Mouse (Mus musculus) hindbrain, embryonic 15.5 days (tissue): Measurements from ENCODE around the gene Sh3rf1. TPM values are rescaled to one million over a fixed set of nuclear protein-coding genes. Genes with fewer than 3 reads are reported as not detected.

ENCODE experiments used
- ATAC-seq: fragments of 200-750 bp; cut with Nextera tagmentation; 2 replicates; pipeline ENCODE4 v1.8.0; 2017; ENCODE audit warnings: low read depth, moderate number of reproducible peaks, moderate TSS enrichment; ENCODE audit not compliant: low FRiP score
- H3K27ac ChIP-seq: fragments of 300-500 bp; sonication (generic); replicated peaks from 2 replicates; pipeline ENCODE4 v1.5.1; 2015; ENCODE audit warnings: mild to moderate bottlenecking, inconsistent platforms
- H3K27me3 ChIP-seq: fragments of 300-500 bp; sonication (generic); 2 replicates; pipeline ENCODE4 v1.6.1; 2015; ENCODE audit warnings: control low read depth, inconsistent platforms
- H3K36me3 ChIP-seq: fragments of 300-500 bp; sonication (generic); 2 replicates; pipeline ENCODE4 v1.6.1; 2015; ENCODE audit warnings: control low read depth, inconsistent platforms
- H3K4me1 ChIP-seq: fragments of 300-500 bp; sonication (generic); replicated peaks from 2 replicates; pipeline ENCODE4 v1.6.1; 2015; ENCODE audit warnings: control low read depth, inconsistent platforms
- H3K4me2 ChIP-seq: fragments of 300-500 bp; sonication (generic); 2 replicates; pipeline ENCODE4 v1.6.1; 2015; ENCODE audit warnings: moderate library complexity, mild to moderate bottlenecking, inconsistent platforms
- H3K4me3 ChIP-seq: fragments of 300-500 bp; sonication (generic); 2 replicates; pipeline ENCODE4 v1.5.1; 2015; ENCODE audit warnings: mild to moderate bottlenecking, inconsistent platforms
- H3K9ac ChIP-seq: fragments of 300-500 bp; sonication (generic); 2 replicates; pipeline ENCODE4 v1.6.1; 2015; ENCODE audit warnings: inconsistent platforms
- H3K9me3 ChIP-seq: fragments of 300-500 bp; sonication (generic); 2 replicates; pipeline ENCODE4 v1.6.1; 2016; ENCODE audit warnings: control low read depth, inconsistent platforms
- WGBS: fragments of 180-500 bp; shearing (Covaris S2); methylation state at CpG from one replicate; pipeline ENCODE4 v1.1.7; 2015; 5-methylcytosine and 5-hydroxymethylcytosine counted together
- polyA plus RNA-seq: library from polyadenylated mRNA; unstranded; fragments of >200 nt; fragmentation: Nextera tagmentation; extraction: Ambion mirVana; gene quantifications from 2 replicates; pipeline ENCODE4 v1.2.1, GENCODE M21; 2015

Sh3rf1 gene
- polyA plus RNA-seq, 1 experiment from 2014 or later = 28.0 TPM

GRCm38 (mm10) chr8:61282303-61283168 lies 58.9 kb downstream of the Sh3rf1 start:
- Histone ChIP-seq H3K36me3 (no peaks in the 10 kb centered on the region), H3K4me1 (peaks cover 29% of the 10 kb centered on the region), H3K4me2 (no peak overlapping the region), H3K27me3 (no peaks in the 10 kb centered on the region), H3K9ac (no peak overlapping the region), H3K27ac (no peak overlapping the region), H3K9me3 (no peaks in the 10 kb centered on the region), H3K4me3 (no peak overlapping the region)
- WGBS = 42% methylated on average over 10 of the region's 10 CpGs
- ATAC-seq = no peak

- Histone ChIP-seq H3K27me3 (no peaks in the 10 kb centered on the region), H3K4me3 (no peak overlapping the region), H3K36me3 (no peaks in the 10 kb centered on the region), H3K4me1 (peaks cover 30% of the 10 kb centered on the region), H3K9ac (no peak overlapping the region), H3K4me2 (no peak overlapping the region), H3K27ac (0 out of 2 replicates have a peak overlapping the region, but pooled peaks have one; percentile 11), H3K9me3 (no peaks in the 10 kb centered on the region)
- ATAC-seq = 0 out of 2 replicates have a peak, but pooled peaks have one; percentile 33
- WGBS = 17% methylated on average over 12 of the region's 12 CpGs
Measured at GRCm38 (mm10) chr8:61283169-61284081, 59.8 kb downstream of the Sh3rf1 start.

GRCm38 (mm10) chr8:61285896-61286295 lies 62.2 kb downstream of the Sh3rf1 start:
- WGBS = 78% methylated on average over 7 of the region's 7 CpGs
- H3K4me1 ChIP-seq = peaks cover 36% of the 10 kb centered on the region

GRCm38 (mm10) chr8:61286394-61286793 lies 62.7 kb downstream of the Sh3rf1 start:
- Histone ChIP-seq H3K27ac (no peak overlapping the region), H3K27me3 (no peaks in the 10 kb centered on the region), H3K9ac (no peak overlapping the region), H3K4me3 (no peak overlapping the region), H3K9me3 (no peaks in the 10 kb centered on the region), H3K4me1 (peaks cover 35% of the 10 kb centered on the region), H3K36me3 (no peaks in the 10 kb centered on the region), H3K4me2 (no peak overlapping the region)
- no peak for ATAC-seq
- 84% methylated on average over 7 of the region's 7 CpGs for WGBS

More at GRCm38 (mm10) chr8:61285896-61286295, 62.2 kb downstream of the Sh3rf1 start:
- no peak overlapping the region for H3K9ac ChIP-seq
- H3K4me3 ChIP-seq = no peak overlapping the region
- H3K9me3 ChIP-seq = no peaks in the 10 kb centered on the region
- no peak overlapping the region for H3K4me2 ChIP-seq
- ATAC-seq = no peak
- H3K27ac ChIP-seq = no peak overlapping the region
- no peaks in the 10 kb centered on the region for H3K36me3 ChIP-seq
- H3K27me3 ChIP-seq = no peaks in the 10 kb centered on the region

GRCm38 (mm10) chr8:61286795-61287385 lies 63.2 kb downstream of the Sh3rf1 start:
- ATAC-seq = no peak
- no peak overlapping the region for H3K4me3 ChIP-seq
- H3K4me1 ChIP-seq = peaks cover 31% of the 10 kb centered on the region
- no peak overlapping the region for H3K9ac ChIP-seq
- H3K4me2 ChIP-seq = no peak overlapping the region
- H3K27me3 ChIP-seq = no peaks in the 10 kb centered on the region
- H3K27ac ChIP-seq = no peak overlapping the region
- WGBS = 75% methylated on average over 14 of the region's 14 CpGs
- H3K36me3 ChIP-seq = no peaks in the 10 kb centered on the region
- no peaks in the 10 kb centered on the region for H3K9me3 ChIP-seq

GRCm38 (mm10) chr8:61288006-61288566 lies 64.4 kb downstream of the Sh3rf1 start:
- peak overlapping the region; percentile 16; the same call in 1 of the 2 replicates for H3K27ac ChIP-seq
- H3K36me3 ChIP-seq = no peaks in the 10 kb centered on the region
- no peak overlapping the region for H3K9ac ChIP-seq
- H3K4me2 ChIP-seq = no peak overlapping the region
- H3K27me3 ChIP-seq = no peaks in the 10 kb centered on the region
- H3K9me3 ChIP-seq = no peaks in the 10 kb centered on the region
- 57% methylated on average over 11 of the region's 11 CpGs for WGBS
- ATAC-seq = peak; percentile 55
- H3K4me3 ChIP-seq = no peak overlapping the region
- peaks cover 19% of the 10 kb centered on the region for H3K4me1 ChIP-seq

- H3K9me3 ChIP-seq = no peaks in the 10 kb centered on the region
- peaks cover 13% of the 10 kb centered on the region for H3K4me1 ChIP-seq
- H3K4me2 ChIP-seq = no peak overlapping the region
- WGBS = 42% methylated on average over 7 of the region's 7 CpGs
- H3K9ac ChIP-seq = no peak overlapping the region
- no peaks in the 10 kb centered on the region for H3K36me3 ChIP-seq
- no peaks in the 10 kb centered on the region for H3K27me3 ChIP-seq
- ATAC-seq = no peak
- peak overlapping the region; percentile 16; the same call in 1 of the 2 replicates for H3K27ac ChIP-seq
- H3K4me3 ChIP-seq = no peak overlapping the region
Measured at GRCm38 (mm10) chr8:61288676-61289075, 65.0 kb downstream of the Sh3rf1 start.

- Histone ChIP-seq H3K9me3 (no peaks in the 10 kb centered on the region), H3K36me3 (no peaks in the 10 kb centered on the region), H3K4me1 (peaks cover 5% of the 10 kb centered on the region), H3K9ac (no peak overlapping the region), H3K4me2 (peak overlapping the region; percentile 42), H3K27me3 (no peaks in the 10 kb centered on the region), H3K4me3 (no peak overlapping the region), H3K27ac (no peak overlapping the region)
- 54% methylated on average over 4 of the region's 4 CpGs for WGBS
- ATAC-seq = no peak
Measured at GRCm38 (mm10) chr8:61295040-61295439, 71.4 kb downstream of the Sh3rf1 start.

- no peak overlapping the region for H3K4me3 ChIP-seq
Measured at GRCm38 (mm10) chr8:61295441-61295840, 71.8 kb downstream of the Sh3rf1 start.

GRCm38 (mm10) chr8:61298828-61299227 lies 75.2 kb downstream of the Sh3rf1 start:
- Histone ChIP-seq H3K4me1 (peaks cover 14% of the 10 kb centered on the region), H3K4me2 (no peak overlapping the region), H3K4me3 (no peak overlapping the region), H3K9me3 (no peaks in the 10 kb centered on the region), H3K27ac (no peak overlapping the region; the same call in 1 of the 2 replicates), H3K36me3 (no peaks in the 10 kb centered on the region), H3K27me3 (no peaks in the 10 kb centered on the region), H3K9ac (no peak overlapping the region)
- WGBS = 48% methylated on average over 4 of the region's 4 CpGs
- no peak for ATAC-seq

More at GRCm38 (mm10) chr8:61295441-61295840, 71.8 kb downstream of the Sh3rf1 start:
- no peaks in the 10 kb centered on the region for H3K36me3 ChIP-seq
- no peak overlapping the region for H3K27ac ChIP-seq
- ATAC-seq = peak; percentile 83
- WGBS = 13% methylated on average over 12 of the region's 12 CpGs
- H3K27me3 ChIP-seq = no peaks in the 10 kb centered on the region
- no peaks in the 10 kb centered on the region for H3K9me3 ChIP-seq
- no peak overlapping the region for H3K9ac ChIP-seq
- peak overlapping the region; percentile 42 for H3K4me2 ChIP-seq
- peaks cover 5% of the 10 kb centered on the region for H3K4me1 ChIP-seq

GRCm38 (mm10) chr8:61301298-61302028 lies 77.8 kb downstream of the Sh3rf1 start:
- Histone ChIP-seq H3K27ac (no peak overlapping the region), H3K9me3 (no peaks in the 10 kb centered on the region), H3K27me3 (no peaks in the 10 kb centered on the region), H3K4me1 (peaks cover 9% of the 10 kb centered on the region; the same call in 1 of the 2 replicates), H3K4me3 (no peak overlapping the region), H3K9ac (no peak overlapping the region), H3K36me3 (no peaks in the 10 kb centered on the region), H3K4me2 (no peak overlapping the region)
- no peak for ATAC-seq
- 48% methylated on average over 18 of the region's 18 CpGs for WGBS
